Mouse (Mus musculus) induced T-regulatory cell, adult 2 months (primary cell): ENCODE results near the gene Tex37.

ENCODE experiments used
- DNase-seq: peaks from one replicate; pipeline ENCODE4 v3.0.0-alpha.2; 2012; ENCODE audit warnings: low read depth

Tex37 gene

DNA sequence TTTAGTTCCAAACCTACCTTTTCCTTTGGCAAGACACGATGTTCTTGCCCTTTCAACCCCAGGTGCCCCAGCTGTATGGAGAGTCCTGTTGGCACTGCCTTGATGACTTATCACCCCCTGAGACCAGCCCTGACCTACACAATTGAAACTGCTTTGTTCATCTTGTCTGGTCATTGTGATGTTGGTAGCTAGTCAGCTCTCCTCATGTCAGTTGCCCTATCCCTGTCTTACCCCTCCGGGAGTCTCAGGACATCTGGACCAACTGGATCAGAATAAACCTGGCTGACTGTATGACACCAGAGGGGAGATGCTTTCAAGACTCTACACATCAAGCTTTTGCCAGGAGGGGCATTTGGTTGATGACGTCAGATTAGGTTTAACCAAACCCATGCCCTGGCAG lies at the start of gene Tex37:
Gene Tex37 (minus strand): TSS at position 101 of the 400 bp plus-strand sequence.
- no peak for DNase-seq

DNA sequence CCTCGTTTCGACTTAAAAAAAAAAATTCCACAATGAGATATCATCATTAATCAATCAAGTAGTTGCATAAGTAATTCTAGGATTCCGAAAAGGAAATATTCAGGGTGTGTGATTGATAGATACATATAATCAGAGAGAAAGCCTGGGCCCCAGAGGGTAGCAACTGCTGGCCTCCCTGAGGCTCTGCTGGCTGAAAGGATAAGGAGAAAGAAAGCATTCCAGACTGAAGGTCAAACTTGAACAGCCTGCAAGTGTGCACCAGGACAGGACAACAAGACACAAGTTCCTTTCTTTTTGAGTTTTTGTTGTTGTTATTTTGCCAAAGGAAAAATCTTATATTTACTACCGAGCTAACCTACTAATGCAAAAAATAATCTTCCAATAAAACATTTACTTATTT lies 49.6 kb upstream of the Tex37 start:
- DNase-seq, result no peak

DNA sequence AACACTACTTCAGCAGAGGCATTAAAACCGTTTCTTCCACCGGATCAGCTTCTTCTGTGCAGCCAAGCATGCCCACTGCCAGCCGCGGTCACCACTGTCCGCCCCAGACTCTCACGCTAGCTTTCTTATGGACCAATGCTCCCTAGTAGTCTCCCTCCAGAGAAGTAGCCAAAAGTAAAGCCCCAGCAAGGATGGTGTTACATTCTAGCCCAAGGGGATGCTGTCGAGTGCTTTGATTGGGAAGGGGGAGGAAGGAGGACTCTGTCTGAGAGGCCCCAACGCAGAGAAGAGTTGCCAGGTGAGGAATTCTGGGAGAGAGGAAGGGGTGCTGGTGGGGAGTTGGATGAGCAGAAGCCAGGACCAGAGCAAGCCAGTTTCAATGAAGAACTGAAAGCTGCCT lies 48.7 kb upstream of the Tex37 start:
- DNase-seq, result no peak

DNA sequence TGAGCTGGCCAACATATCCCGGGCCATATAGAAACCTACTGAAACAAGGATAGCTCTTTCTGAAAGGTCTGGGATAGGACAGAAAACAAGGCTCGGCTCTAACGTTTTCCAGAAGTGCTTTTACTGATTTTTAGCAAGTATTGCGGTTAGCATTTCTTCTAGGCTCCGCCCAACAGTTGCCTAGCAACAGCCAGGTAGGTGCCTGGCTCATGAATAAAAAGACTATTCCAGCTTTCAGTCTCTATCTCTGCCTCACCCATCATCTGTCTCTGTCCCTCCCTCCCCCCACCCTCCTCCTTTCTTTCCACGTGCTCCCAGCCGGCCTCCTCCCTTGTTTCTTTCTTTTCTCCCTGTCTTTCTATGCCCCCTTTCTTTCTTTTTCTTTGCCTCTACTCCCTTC lies 47.0 kb upstream of the Tex37 start:
- no peak for DNase-seq

DNA sequence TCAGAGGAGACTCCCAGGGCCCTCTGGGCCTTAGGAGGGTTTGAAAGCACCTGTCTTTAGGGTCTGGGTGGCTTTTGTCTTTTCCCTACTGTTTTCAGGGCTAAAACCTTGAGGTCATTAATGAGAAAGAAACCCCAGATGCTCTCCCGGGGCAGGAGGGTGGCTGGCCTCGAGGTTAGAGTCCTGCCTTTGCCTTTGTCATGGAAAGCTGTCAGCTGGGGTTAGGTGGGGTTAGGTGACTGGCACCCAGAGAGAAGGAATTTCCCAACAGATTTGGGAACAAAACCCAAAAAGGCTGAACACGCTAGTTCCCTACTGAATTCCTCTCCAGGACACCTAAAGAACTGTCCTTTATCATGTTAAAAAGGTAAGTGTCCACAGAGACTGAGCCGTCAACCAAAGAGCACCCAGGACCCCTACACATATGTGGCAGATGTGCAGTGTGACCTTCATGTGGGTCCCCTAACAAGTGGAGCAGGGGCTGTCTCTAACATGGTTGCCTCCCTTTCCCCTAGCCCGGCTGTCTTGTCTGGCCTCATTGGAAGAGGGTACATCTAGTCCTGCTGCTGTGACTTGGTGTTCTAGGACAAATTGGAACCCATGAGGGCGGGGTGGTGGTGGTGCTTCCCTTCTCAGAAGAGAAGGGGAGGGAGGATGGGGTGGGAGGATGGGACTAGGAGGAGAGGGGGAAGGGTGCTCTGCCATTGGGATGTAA lies 45.5 kb upstream of the Tex37 start:
- no peak for DNase-seq

DNA sequence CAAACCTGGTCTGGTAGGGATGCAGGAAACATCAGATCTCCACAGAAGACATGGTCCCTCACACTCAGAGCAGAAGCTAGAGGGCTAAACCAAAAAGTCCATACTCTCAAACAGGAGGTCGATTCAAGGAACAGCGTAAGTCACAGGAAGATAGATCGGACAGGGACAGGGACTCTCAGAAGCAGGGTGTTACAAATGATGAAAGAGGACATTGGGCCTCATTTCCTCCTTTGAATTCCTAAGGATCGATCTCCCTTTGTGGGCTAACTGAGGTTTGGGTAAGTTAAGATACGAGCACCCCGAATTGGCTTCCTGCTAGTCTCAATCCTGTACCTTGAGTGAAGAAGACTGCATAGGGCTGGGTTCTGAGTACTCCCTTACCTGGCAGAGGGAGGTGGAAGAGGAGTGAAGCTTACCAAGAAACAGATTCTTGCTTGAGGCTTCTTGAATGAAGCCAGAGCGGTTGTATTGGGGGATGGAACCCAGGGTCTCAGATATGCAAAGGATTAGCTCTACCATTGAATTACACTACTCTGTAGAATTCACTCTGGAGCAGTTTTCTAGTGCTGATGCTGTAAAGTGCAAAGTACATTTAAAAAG lies 38.7 kb upstream of the Tex37 start:
- DNase-seq, result no peak

DNA sequence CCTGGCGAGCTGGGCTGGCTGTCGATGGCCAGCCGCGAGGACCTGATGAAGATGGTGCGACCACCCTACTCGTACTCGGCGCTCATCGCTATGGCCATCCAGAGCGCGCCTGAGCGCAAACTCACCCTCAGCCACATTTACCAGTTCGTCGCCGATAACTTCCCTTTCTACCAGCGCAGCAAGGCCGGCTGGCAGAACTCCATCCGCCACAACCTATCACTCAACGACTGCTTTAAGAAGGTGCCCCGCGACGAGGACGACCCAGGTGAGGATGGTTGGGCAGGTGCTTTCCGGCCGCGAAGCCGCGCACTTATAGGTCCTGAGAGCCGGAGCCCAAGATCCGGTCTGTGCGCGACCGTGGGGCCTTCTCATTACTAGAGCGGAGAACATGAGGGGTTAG lies 38.2 kb upstream of the Tex37 start:
- peak; percentile 14 for DNase-seq

DNA sequence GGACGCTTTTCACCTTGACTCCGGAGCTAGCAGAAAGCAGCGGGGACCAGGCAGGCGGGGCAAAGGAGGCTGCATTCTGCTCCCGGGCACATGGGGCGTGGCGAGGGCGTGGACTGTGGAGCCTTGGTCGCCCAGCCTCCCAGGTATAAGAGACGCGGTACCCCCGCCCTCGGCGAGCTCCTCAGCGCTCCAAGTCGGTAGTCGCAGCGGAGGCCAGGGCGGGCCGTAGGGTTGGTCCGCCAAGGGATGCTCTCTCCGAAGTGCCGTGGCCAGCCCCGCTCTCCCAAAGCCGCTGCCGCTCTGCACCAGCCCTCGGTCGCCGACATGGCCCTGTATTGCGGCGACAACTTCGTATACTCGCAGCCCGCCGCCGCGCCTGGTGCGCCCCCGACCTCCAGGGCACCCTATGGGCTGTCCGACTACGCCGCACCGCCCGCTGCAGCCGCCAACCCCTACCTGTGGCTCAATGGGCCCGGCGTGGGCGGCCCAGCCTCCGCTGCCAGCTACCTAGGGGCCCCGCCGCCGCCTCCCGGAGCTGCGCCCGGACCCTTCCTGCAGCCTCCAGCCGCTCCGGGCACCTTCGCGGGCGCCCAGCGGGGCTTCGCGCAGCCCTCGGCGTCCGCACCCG lies 37.7 kb upstream of the Tex37 start, which contains the start of gene Foxi3:
Gene Foxi3 (plus strand): TSS at position 247 of the 628 bp plus-strand sequence.
- DNase-seq, result peak; percentile 46

DNA sequence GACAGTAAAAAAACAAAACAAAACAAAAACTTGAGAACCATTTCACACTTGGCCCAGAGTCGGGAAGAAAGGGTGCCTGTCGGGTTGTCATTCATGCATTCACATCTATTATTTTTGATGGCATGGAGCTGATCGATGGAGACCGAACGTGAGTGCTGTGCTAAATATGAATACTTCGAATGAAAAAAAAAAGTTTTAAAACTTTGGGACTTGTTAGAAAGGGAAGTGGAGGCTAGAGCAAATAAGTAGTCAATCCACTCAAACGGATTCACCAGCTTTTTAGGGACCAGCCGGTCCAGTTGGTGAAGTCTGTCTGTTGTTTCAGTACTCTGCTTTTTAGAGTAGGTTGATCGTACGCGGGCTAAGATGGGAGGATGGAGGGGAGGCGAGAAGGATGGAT lies 37.1 kb upstream of the Tex37 start:
- no peak for DNase-seq

DNA sequence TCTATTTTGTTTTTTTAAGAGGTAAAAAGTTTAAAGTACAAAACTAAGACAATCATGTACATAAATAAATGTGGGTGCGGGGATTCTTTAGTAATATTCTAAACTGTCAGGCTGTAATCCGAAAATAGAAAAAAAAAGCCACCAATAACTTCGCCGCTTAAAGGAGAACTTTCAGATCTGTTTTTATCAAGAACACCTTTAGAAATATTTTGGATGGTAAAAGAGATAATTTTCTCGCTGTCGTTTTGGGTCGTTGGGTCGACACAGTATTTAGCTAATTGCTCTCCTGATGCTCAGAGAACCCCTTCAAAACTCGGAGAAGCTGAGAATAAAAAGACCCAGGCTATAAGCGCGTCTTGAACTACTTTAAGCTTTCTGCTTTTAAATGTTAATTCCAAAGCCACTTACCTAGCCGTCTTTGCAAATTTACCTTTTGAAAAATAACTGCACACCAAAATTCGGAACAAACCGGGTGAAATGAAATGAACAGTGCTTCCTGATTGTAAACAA lies 36.6 kb upstream of the Tex37 start:
- peak; percentile 16 for DNase-seq

DNA sequence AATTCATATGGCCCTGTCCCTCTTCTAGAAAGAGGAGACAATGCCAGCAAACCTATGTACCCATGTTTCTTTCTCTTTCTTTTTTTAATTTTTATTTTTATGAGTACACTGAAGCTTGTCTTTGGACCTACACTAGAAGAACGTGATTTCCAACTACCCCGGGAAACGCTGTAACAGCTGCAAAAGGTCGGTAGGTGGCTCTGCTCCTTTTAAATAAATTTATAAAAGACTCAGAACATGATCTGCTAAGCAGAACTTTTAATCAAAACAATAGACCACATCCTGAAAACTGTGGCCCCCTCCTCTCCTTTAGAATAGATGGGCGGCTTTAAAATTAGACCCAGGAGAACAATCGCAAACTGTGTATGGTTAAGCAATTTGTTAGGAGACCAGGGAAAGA lies 35.3 kb upstream of the Tex37 start:
- peak; percentile 22 for DNase-seq

DNA sequence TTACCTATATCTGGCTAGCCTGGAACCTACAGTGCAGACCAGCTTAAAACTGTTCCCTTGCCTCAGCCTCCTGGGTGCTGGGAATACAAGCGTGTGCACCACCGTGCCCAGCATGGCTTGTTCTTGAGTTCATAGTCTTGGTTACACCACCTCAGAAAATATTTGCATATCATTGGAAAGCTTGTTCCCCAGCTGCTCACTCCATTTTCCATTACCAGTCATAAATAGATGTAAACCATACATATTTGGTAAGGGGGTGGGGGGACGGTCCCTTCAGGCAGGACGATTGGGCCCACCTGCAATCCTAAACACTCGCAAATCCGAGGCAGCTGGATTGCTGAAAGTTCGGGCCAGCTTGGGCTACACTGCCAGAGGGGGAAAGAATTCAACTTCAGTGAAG lies 34.5 kb upstream of the Tex37 start:
- DNase-seq, result no peak

DNA sequence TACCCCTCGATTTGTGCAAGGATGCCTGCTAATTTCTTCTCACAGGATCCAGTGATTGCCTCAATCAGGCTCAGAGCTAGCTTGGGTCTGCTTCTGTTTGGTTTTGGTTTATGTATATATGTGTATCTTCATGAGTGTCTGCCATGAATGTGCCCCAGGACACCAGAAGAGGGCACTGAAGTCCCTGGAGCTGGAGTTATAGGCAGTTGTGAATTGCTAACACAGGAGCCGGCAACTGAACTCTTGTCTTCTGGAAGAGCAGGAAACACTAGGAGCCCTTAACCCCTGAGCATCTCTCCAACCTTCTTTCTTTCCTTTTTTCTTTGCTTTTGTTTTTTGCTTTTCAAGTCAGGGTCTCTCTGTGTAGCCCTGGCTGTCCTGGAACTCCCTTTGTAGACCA lies 13.1 kb upstream of the Tex37 start:
- DNase-seq, result no peak

DNA sequence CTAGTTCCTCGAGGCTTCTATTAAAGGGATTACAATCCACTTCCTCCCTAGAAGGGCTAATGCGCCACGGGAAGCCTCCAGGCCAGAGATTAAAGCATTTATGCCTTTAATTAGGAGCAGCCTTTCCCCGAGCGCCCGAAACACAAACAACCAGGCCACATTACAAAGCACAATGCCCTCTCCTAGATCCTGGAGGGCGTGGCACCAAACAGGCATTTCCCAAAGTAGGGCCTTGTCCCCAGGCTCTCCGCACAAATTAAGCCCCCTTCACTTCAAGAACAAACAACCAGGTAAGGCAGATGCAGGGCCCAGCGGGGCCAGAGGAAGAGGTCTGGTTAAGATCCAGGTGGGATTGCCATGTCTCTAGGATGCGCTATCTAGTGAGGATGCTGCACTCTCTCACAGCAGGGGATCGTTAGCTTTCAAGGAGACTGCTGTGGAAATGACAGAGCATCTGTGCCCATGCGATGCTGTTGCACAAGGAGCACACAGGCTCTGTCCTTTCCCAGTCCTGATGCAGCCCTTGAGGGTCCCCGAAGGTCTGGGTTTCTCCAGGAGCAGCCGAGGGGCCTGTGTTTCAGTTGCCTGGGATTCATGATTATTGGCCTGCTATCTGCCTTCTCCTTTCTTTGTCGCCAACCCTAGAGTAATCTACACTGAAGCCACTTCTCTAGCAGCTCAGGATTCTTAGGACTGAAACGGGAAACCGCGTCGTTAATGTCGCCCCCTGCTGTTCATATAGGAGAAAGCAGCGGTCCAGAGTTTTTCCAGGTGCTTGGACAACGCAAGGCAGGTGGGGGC lies 2.7 kb upstream of the Tex37 start:
- DNase-seq, result peak; percentile 65

DNA sequence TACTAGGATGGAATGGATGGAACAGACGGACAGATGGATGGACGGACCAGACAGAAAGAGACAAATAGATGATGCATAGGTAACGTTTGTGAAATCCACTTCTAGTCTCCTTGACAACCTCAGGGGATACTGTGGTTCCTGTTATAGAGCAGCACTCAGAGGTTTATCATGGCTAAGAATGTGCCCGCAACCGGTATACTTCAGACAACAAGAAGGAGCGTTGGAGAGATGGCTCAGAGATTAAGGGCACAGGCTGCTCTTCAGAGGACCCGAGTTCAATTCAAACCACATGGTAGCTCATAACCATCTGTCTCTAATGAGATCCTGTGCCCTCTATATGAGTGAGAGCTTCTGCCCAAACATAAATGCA lies 6.3 kb downstream of the Tex37 start:
- DNase-seq, result no peak

DNA sequence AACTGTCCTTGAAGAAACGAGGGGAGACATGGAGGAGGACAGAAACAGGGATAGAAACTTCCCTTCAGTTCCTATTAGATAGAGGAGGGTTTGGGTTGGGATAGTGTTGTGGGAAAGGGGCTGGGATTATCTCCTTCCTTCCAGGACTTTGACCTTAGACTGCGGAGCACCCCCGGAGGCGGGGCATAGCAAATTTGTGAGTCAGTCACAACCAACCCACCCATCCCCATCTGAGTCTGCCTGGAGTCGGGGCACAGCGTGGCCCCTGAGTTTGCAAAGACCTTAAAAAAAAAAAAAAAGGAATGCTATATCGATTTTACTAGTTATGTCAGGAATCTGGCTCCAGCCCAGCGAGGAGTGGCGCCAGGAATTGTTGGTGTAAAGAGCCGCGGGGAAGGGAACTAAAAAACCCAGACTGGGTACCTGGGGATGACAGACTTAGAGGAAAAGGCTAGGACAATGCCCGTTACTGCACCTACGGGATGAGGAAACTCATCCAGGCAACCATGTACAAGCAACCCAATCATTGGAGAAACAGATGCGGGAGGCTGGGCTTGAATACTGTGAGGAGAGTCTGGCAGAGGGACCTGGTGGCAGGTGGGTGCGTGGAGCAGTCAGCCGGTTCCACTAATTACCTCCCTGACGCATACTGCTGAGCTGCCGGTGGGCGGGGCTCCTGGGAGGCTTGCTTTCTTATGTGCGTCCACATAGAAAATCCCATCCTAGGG lies 6.9 kb downstream of the Tex37 start:
- DNase-seq, result no peak

DNA sequence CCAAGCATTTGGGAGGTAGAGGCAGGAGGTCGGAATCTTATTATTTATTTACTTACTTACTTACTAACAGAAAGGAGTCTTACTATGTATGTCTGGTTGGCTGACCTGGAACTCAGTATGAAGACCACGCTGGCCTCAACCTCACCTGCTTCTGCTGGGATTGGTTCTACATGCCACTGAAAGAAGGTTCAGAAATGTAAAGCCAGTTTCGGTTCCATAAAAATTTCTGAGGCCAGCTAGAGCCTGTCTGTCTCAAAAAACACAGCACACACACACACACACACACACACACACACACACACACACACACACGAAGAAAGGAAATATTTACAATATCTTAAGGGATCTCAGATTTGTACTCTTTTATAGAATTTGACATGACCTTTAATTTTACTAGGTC lies 8.4 kb downstream of the Tex37 start:
- DNase-seq, result no peak

DNA sequence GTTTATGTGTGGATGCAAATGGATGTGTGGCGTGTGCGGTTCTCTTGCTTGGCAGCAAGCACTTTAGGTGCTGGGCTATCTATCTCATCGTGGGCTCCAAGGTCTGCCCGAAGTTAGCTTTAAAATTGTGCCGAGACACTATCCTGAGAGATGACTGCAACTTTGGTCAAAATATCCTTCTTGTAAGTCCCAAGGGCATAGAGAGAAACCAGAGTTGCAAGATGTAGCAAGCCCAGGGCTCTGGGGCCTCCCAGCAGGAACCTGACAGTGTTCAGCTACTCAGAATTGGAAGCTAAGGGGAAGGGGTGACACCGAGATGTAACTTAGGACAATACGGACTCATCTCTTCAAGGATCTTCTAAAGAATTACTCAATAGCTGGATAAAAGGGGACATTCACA lies 9.2 kb downstream of the Tex37 start:
- DNase-seq, result no peak

DNA sequence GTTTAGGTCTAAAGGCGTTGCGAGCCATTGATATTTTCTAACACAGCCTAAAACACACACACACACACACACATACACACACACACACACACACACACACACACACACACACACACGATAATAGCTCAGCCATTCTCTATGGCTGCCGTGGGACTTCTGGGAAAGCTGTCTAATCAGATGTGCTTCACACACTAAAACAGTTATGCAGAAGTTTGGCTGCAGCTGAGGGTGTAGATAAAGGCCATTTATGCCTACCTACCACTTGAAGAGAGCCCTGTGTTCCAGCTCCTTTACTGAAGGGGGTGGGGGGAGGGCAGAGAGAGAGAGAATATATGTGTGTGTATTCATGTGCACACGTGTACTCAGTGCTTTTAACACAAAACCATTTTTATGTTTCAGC lies 15.0 kb downstream of the Tex37 start:
- DNase-seq, result no peak

DNA sequence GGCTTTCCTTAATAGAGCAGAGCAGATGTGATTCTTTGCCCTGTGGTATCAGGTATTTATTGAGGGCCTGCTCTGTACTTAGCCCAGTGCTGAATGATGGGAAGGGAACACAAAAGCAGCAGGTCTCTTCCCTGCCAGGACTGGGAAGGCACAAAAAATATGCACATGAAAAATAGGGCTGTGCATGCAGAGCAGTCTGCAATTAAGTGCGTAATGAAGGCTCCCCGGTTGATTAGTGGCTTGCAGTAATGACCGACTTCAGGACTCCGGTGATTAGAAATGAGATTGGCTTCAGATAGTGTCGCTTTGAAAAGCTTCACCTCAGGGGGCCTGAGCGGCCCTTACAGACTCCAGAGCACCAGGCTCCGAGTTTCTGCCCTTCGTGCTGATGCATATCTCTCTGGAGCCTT lies 19.1 kb downstream of the Tex37 start:
- no peak for DNase-seq

DNA sequence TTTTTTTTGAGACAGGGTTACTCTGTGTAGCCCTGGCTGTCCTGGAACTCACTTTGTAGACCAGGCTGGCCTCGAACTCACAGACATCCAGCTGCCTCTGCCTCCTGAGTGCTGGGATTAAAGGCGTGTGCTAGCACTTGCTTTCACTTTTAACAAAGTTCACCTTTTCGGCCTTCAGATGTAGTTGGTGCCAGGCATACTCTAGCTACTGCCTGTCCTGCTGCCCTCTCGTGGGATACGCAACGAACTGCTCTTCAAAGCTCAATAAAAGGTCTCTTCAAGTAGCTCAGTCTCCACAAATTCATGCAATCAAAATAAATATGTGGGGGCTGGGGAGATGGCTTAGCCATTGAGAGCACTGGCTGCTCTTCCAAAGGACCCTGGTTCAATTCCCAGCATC lies 20.6 kb downstream of the Tex37 start:
- DNase-seq, result no peak

DNA sequence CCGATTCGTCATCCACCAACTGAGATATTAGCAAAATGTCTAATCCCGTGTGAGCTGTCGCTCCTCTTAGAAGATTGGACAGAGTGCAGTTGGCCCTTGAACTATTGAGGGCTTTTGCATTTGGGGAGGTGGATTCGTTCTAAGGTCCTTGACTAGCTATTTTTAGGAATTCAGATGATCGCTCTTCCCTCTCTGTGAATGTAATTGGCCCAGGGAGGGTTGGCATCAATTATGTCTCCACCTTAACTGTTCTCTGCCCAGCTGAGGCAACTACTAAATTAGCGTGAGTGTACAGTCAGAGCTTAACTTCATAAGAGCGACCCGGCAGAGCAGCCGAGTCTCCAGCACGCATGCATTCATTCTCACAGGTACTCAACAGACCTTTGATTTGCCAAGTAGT lies 30.7 kb downstream of the Tex37 start:
- DNase-seq, result no peak
